Mouse (Mus musculus) kidney, adult 2 months (tissue): ENCODE data around the gene Defb13.

ENCODE experiments used
- CTCF ChIP-seq: fragments of 200-500 bp; conservative IDR thresholded peaks from 2 replicates; pipeline ENCODE4 v1.5.1; 2011; ENCODE audit warnings: low read depth, mild to moderate bottlenecking, control low read depth, low read length, moderate library complexity, mixed read lengths; ENCODE audit not compliant: insufficient read depth, insufficient read length
- POLR2A ChIP-seq: fragments of 200-500 bp; IDR thresholded peaks from one replicate; pipeline ENCODE4 v1.6.1; 2011; ENCODE audit warnings: low read depth, low read length, control low read depth

DNA sequence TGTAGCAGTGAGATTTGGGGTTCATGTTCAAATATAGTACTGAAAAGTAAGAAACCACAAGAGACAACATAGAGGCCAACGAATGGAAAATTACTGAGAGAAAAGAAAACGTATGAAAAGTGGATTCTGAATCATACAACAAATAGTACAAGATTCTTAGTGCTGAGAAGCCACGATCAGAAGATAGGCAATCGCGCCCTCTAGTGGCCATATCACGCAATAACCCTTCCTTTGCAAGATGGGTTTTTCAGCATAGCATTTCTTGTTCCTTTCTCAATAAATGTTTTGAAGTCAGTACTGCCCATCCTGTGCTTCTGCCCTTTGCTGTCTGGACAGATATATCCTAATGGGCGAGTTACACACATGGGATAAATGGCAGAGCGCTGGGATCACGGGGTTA, 8.8 kb downstream of the Defb13 start:
- TF ChIP-seq CTCF (peak; percentile 68), POLR2A (no peak)
